Mouse (Mus musculus): ENCODE measurements at regions not wholly inside any gene's neighbourhood (a gene's known extent, or its start where the extent isn't known, plus 50 kb on each side); places are given as distances from the start of the nearest gene placed in this dataset.

DNA sequence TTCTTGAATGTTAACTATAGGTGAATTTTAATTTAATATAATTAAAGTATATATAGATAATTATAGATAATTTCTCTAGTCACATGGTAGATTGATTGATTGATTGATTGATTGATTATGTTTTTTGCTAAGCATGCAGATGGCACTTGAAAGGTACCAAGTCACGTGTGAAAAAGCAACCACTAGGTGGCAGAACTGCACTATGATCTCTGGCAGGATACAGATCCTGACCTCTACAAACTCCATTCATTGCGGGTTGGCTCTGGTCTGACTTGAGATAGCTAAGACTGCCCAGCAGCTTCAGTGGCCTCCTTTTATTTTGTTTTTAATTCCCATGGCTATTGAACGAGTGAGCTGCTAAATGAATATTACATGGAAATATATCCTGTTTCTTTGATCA is 229.7 kb upstream of the Grm3 start:
- ATAC-seq (ENCODE audit: low TSS enrichment), result peak; percentile 59; the same call in 1 of the 2 replicates

GRCm38 (mm10) chr5:9938746-9939145 is 213.8 kb upstream of the Grm3 start:
- no peak for ATAC-seq (ENCODE audit: low TSS enrichment)

DNA sequence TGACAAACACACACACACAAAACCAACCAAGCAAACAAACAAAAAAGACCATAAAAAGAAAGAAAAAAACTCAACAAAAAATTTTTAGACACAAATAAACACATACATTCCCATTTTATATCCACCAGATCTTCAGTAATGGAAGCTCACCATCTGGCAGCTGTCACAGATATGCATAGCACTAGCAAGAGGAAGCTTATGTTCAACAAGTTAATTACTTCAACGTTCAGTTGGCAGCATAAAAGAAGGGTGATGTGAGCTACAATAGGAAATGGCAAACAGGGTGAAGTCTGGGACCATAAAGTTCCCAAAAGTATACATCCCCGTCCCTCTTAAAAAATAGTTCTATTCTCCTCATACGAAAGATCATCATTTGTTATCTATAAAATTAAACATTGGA is 188.0 kb upstream of the Grm3 start:
- peak; percentile 65; the same call in 1 of the 2 replicates for ATAC-seq (ENCODE audit: low TSS enrichment)

GRCm38 (mm10) chr5:9911783-9912182 is 186.8 kb upstream of the Grm3 start:
- ATAC-seq (ENCODE audit: low TSS enrichment), result peak; percentile 98

GRCm38 (mm10) chr5:9911089-9911473 is 186.1 kb upstream of the Grm3 start:
- ATAC-seq (ENCODE audit: low TSS enrichment), result no peak

- ATAC-seq (ENCODE audit: low TSS enrichment), result no peak
Observed at GRCm38 (mm10) chr5:9910452-9911088, 185.6 kb upstream of the Grm3 start.

DNA sequence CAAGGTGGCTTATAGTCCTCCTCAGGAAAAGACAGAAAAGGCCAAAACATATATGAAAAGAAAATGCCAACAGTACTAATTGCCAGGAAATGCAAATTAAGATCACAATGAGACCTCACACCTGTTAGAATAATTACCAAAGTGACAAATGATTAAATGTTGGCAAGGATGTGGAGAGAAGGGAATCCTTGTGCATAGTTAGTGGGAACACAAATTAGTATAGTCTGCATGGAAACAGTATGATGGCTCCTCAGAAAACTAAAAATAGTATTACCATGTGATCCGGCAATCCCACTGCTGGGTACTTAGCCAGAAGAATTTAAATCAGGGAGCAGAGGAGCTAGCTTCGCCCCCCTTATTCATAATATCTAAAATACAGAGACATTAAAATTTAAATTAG is 170.3 kb upstream of the Grm3 start:
- no peak for ATAC-seq (ENCODE audit: low TSS enrichment)

- ATAC-seq (ENCODE audit: low TSS enrichment), result no peak
Observed at GRCm38 (mm10) chr5:9878063-9878462, 153.1 kb upstream of the Grm3 start.

- peak; percentile 65 for ATAC-seq (ENCODE audit: low TSS enrichment)
Observed at GRCm38 (mm10) chr5:9869091-9869490, 144.1 kb upstream of the Grm3 start.

- ATAC-seq (ENCODE audit: low TSS enrichment), result peak; percentile 70
Observed at GRCm38 (mm10) chr5:9829750-9830149, 104.8 kb upstream of the Grm3 start.

DNA sequence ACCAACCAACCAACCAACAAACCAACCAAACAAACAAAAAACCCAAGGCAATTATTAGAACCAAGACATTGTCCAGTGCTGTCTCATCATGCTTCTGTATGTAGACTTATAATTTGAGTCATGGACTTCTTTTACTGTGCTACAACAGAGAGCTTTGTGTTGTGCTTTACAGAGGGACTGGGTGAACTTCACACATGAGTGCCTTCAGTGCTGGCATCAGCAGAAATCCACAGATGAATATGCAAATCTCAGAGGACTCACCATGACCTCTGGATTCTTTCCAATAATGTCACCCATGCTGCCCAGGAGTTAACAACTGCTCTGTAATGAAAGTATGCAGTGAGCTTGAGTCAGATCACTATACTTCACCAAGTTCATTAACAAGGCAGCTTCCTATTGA is 76.7 kb upstream of the Grm3 start:
- ATAC-seq (ENCODE audit: low TSS enrichment), result no peak

- no peak for ATAC-seq (ENCODE audit: low TSS enrichment)
Observed at GRCm38 (mm10) chr5:9781107-9781506, 56.1 kb upstream of the Grm3 start.

Data from frontal cortex, adult (tissue).